ENCODE assay signal across 19 mouse cellular contexts in the genomic region with DNA sequence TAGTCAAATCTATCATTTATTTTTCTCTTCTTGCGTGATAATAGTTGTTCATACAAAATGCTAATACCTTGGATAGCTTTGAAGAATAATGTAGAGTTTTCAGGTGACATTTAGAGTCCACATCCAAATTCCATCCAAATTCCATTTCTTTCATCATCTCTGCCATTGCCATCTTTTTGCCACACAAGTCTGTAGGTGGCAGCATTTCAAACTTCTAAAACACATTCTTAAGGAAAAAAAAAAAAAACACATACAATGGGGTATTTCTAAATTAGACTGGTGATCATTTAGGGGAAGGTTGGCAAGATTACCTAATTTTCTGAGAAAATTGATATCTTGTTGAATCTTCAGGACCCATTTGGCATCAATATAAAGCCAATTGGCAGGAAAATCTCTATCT. TPM values are rescaled to one million over a fixed set of nuclear protein-coding genes. Genes with fewer than 3 reads are reported as not detected.
DNase-seq lines count a peak whose midpoint lies in the region; ATAC-seq and TF ChIP-seq lines count a peak whose summit lies in the region.
"Had no signal": no experiment of that assay in that cellular context is flagged by ENCODE, and none has a peak within 500 bp of the region (broad histone marks: within the 10 kb centered on the region; RNA-seq: fewer than 3 reads in every experiment).

No protein-coding gene starts in this region.

- no peaks in the 10 kb centered on the region for H3K27me3 ChIP-seq in forebrain, embryonic 14.5 days (replicated peaks; ENCODE audit: control insufficient read depth, insufficient read depth, low read length)
- no peaks in the 10 kb centered on the region for H3K27me3 ChIP-seq in forebrain, embryonic 10.5 days (ENCODE audit: poor library complexity, severe bottlenecking)
- no peaks in the 10 kb centered on the region for H3K27me3 ChIP-seq in midbrain, postnatal 0 days (ENCODE audit: insufficient read depth, low read length)
- H3K27me3 ChIP-seq in midbrain, embryonic 16.5 days (ENCODE audit: control insufficient read depth, insufficient read depth, low read depth, low read length), result no peaks in the 10 kb centered on the region
- no peaks in the 10 kb centered on the region for H3K27me3 ChIP-seq in intestine, embryonic 15.5 days (replicated peaks)
- H3K27me3 ChIP-seq: embryonic facial prominence, embryonic 13.5 days; forebrain, embryonic 15.5 days; heart, embryonic 15.5 days had no signal

- no peaks in the 10 kb centered on the region for H3K9me3 ChIP-seq in forebrain, embryonic 14.5 days (replicated peaks; ENCODE audit: control insufficient read depth, low read length)
- H3K9me3 ChIP-seq in forebrain, embryonic 10.5 days, result no peaks in the 10 kb centered on the region
- H3K9me3 ChIP-seq in midbrain, postnatal 0 days (ENCODE audit: low read length), result no peaks in the 10 kb centered on the region
- H3K9me3 ChIP-seq in midbrain, embryonic 16.5 days (replicated peaks; ENCODE audit: control insufficient read depth, low read length, poor library complexity, severe bottlenecking), result no peaks in the 10 kb centered on the region
- no peaks in the 10 kb centered on the region for H3K9me3 ChIP-seq in intestine, embryonic 15.5 days
- H3K9me3 ChIP-seq: embryonic facial prominence, embryonic 13.5 days; forebrain, embryonic 15.5 days; heart, embryonic 15.5 days had no signal

- no peaks in the 10 kb centered on the region for H3K4me1 ChIP-seq in forebrain, embryonic 14.5 days (ENCODE audit: control insufficient read depth, insufficient read depth, low read length)
- no peaks in the 10 kb centered on the region for H3K4me1 ChIP-seq in forebrain, embryonic 10.5 days
- H3K4me1 ChIP-seq in midbrain, postnatal 0 days (ENCODE audit: insufficient read depth, low read length), result no peaks in the 10 kb centered on the region
- H3K4me1 ChIP-seq in midbrain, embryonic 16.5 days (ENCODE audit: control insufficient read depth, insufficient read depth, low read length), result no peaks in the 10 kb centered on the region
- H3K4me1 ChIP-seq in intestine, embryonic 15.5 days (replicated peaks), result no peaks in the 10 kb centered on the region
- H3K4me1 ChIP-seq: embryonic facial prominence, embryonic 13.5 days; forebrain, embryonic 15.5 days; heart, embryonic 15.5 days had no signal

- no peak overlapping the region for H3K4me3 ChIP-seq in forebrain, embryonic 14.5 days (ENCODE audit: low read depth, low read length)
- no peak overlapping the region for H3K4me3 ChIP-seq in forebrain, embryonic 10.5 days
- no peak overlapping the region for H3K4me3 ChIP-seq in layer of hippocampus, adult 2 months
- no peak overlapping the region for H3K4me3 ChIP-seq in midbrain, postnatal 0 days (ENCODE audit: low read depth, low read length)
- H3K4me3 ChIP-seq in midbrain, embryonic 16.5 days (ENCODE audit: low read depth, low read length), result no peak overlapping the region
- no peak overlapping the region for H3K4me3 ChIP-seq in intestine, embryonic 15.5 days (replicated peaks)
- H3K4me3 ChIP-seq: embryonic facial prominence, embryonic 13.5 days; forebrain, embryonic 15.5 days; heart, adult 2 months; heart, embryonic 15.5 days had no signal

- H3K9ac ChIP-seq in forebrain, embryonic 14.5 days (ENCODE audit: low read length), result no peak overlapping the region
- H3K9ac ChIP-seq in midbrain, postnatal 0 days (replicated peaks; ENCODE audit: low read length, poor library complexity, severe bottlenecking), result no peak overlapping the region
- no peak overlapping the region for H3K9ac ChIP-seq in midbrain, embryonic 16.5 days (ENCODE audit: low read depth, low read length)
- H3K9ac ChIP-seq in intestine, embryonic 15.5 days, result no peak overlapping the region
- H3K9ac ChIP-seq: embryonic facial prominence, embryonic 13.5 days; forebrain, embryonic 15.5 days; heart, embryonic 15.5 days; hindbrain, embryonic 14.5 days had no signal

- peak; percentile 70 for TF ChIP-seq CTCF in layer of hippocampus, adult 2 months (conservative IDR thresholded peaks at IDR 0.05)
- TF ChIP-seq CTCF in midbrain, postnatal 0 days (IDR thresholded peaks at IDR 0.05), result peak; percentile 28
- no peak for TF ChIP-seq CTCF in brain, embryonic 14.5 days (IDR thresholded peaks at IDR 0.05; ENCODE audit: borderline replicate concordance, extremely low read depth, insufficient read depth, insufficient read length)

- H3K4me2 ChIP-seq in forebrain, embryonic 14.5 days (ENCODE audit: low read length), result no peak overlapping the region
- H3K4me2 ChIP-seq in midbrain, postnatal 0 days (ENCODE audit: low read depth, low read length, poor library complexity, severe bottlenecking), result no peak overlapping the region
- no peak overlapping the region for H3K4me2 ChIP-seq in midbrain, embryonic 16.5 days (ENCODE audit: low read length)
- H3K4me2 ChIP-seq in intestine, embryonic 15.5 days (replicated peaks), result no peak overlapping the region
- H3K4me2 ChIP-seq: embryonic facial prominence, embryonic 13.5 days; forebrain, embryonic 15.5 days; heart, embryonic 11.5 days; heart, embryonic 15.5 days; hindbrain, embryonic 14.5 days had no signal

- TF ChIP-seq POLR2A in brain, embryonic 14.5 days (IDR thresholded peaks at IDR 0.05; ENCODE audit: borderline replicate concordance, extremely low read depth, insufficient read depth, insufficient read length, poor library complexity, severe bottlenecking), result no peak

- WGBS in forebrain, embryonic 14.5 days, result 93% methylated on average over 1 of the region's 1 CpGs
- 84% methylated on average over 1 of the region's 1 CpGs for WGBS in forebrain, embryonic 10.5 days
- 87% methylated on average over 1 of the region's 1 CpGs for WGBS in midbrain, postnatal 0 days
- WGBS in midbrain, embryonic 16.5 days, result 85% methylated on average over 1 of the region's 1 CpGs
- WGBS in intestine, embryonic 15.5 days, result 81% methylated on average over 1 of the region's 1 CpGs

- H3K36me3 ChIP-seq in forebrain, embryonic 14.5 days (ENCODE audit: control insufficient read depth, insufficient read depth, low read length), result no peaks in the 10 kb centered on the region
- H3K36me3 ChIP-seq in forebrain, embryonic 10.5 days (replicated peaks), result no peaks in the 10 kb centered on the region
- H3K36me3 ChIP-seq in midbrain, postnatal 0 days (ENCODE audit: insufficient read depth, low read length), result no peaks in the 10 kb centered on the region
- no peaks in the 10 kb centered on the region for H3K36me3 ChIP-seq in midbrain, embryonic 16.5 days (ENCODE audit: control insufficient read depth, insufficient read depth, low read length)
- H3K36me3 ChIP-seq in intestine, embryonic 15.5 days, result no peaks in the 10 kb centered on the region
- H3K36me3 ChIP-seq: embryonic facial prominence, embryonic 13.5 days; forebrain, embryonic 15.5 days; heart, embryonic 15.5 days had no signal

- DNase-seq in forebrain, embryonic 14.5 days (ENCODE audit: low spot score), result peak; percentile 11
- DNase-seq in forebrain, embryonic 10.5 days (ENCODE audit: extremely low spot score, low spot score), result no peak
- no peak for DNase-seq in layer of hippocampus, adult 2 months (ENCODE audit: low spot score in 2 of 2)
- no peak for DNase-seq in layer of hippocampus, adult 18-20 months (ENCODE audit: low spot score in 2 of 2)
- DNase-seq in midbrain, postnatal 0 days (ENCODE audit: low spot score), result no peak
- DNase-seq in brain, embryonic 14.5 days (ENCODE audit: low read depth), result peak; percentile 31
- DNase-seq: adrenal gland, postnatal 10 days; cerebellum, postnatal 36 days; gastrocnemius, postnatal 10 days; heart, adult 2 months; heart, postnatal 14 days had no signal

- no peak for ATAC-seq in forebrain, embryonic 14.5 days
- no peak for ATAC-seq in midbrain, postnatal 0 days (ENCODE audit: low FRiP score)
- no peak for ATAC-seq in midbrain, embryonic 16.5 days
- ATAC-seq in intestine, embryonic 15.5 days, result no peak
- ATAC-seq: forebrain, embryonic 15.5 days; intestine, postnatal 0 days had no signal

- H3K27ac ChIP-seq in forebrain, embryonic 14.5 days (ENCODE audit: low read depth, low read length), result no peak overlapping the region
- H3K27ac ChIP-seq in forebrain, embryonic 10.5 days, result no peak overlapping the region
- no peak overlapping the region for H3K27ac ChIP-seq in layer of hippocampus, adult 2 months
- no peak overlapping the region for H3K27ac ChIP-seq in midbrain, postnatal 0 days (ENCODE audit: low read depth, low read length)
- no peak overlapping the region for H3K27ac ChIP-seq in midbrain, embryonic 16.5 days (ENCODE audit: low read length)
- H3K27ac ChIP-seq in intestine, embryonic 15.5 days, result no peak overlapping the region
- H3K27ac ChIP-seq: embryonic facial prominence, embryonic 13.5 days; forebrain, embryonic 15.5 days; heart, adult 2 months; heart, embryonic 15.5 days; hindbrain, embryonic 14.5 days had no signal

RNA-seq across cellular contexts. Expression of a gene that starts 56.0 kb away (rescaled TPM):
- polyA plus RNA-seq in forebrain, embryonic 14.5 days (2014; fragmentation: Nextera tagmentation; extraction: Ambion mirVana), result 37.5 and 44.1 TPM in 2 replicates
- polyA plus RNA-seq in forebrain, embryonic 10.5 days (2016; fragmentation: Nextera tagmentation; extraction: Ambion mirVana), result 38.4 and 40.2 TPM in 2 replicates
- total RNA-seq in layer of hippocampus, adult 2 months (2021), result 10 to 100 TPM; 33.9 to 34.2 TPM
- 10 to 100 TPM; 27.1 to 32.5 TPM for total RNA-seq in layer of hippocampus, adult 18-20 months (2021)
- 14.9 and 15.6 TPM in 2 replicates for total RNA-seq in midbrain, postnatal 0 days (2014; rRNA removed)
- 45.8 and 46.6 TPM in 2 replicates for polyA plus RNA-seq in midbrain, postnatal 0 days (2015; fragmentation: Nextera tagmentation; extraction: Ambion mirVana)
- polyA plus RNA-seq in midbrain, embryonic 16.5 days (2015; fragmentation: Nextera tagmentation; extraction: Ambion mirVana), result 34.2 and 36.9 TPM in 2 replicates
- polyA plus RNA-seq in brain, embryonic 14.5 days (2012; rRNA removed), result 6.0 and 9.6 TPM in 2 replicates
- 41.3 and 46.0 TPM in 2 replicates for polyA plus RNA-seq in intestine, embryonic 15.5 days (2015; fragmentation: Nextera tagmentation; extraction: Ambion mirVana)

Comparison
In these comparisons a context has a peak if more than half of its experiments do, and no peak if none do; other contexts are left out.
1. DNase-seq: peak in forebrain, embryonic 14.5 days (single experiment) and brain, embryonic 14.5 days (single experiment); none in forebrain, embryonic 10.5 days (single experiment), layer of hippocampus, adult 2 months (0 of 2), layer of hippocampus, adult 18-20 months (0 of 2) and midbrain, postnatal 0 days (single experiment).